Mouse (Mus musculus) liver (tissue): ENCODE measurements around the gene Rpp14.

Experiments used
- DNase-seq: peaks from one replicate; pipeline ENCODE4 v3.0.0-alpha.2; 2020; ENCODE audit warnings: mixed read lengths

Gene Rpp14

GRCm38 (mm10) chr14:8080165-8080679 lies at the start of gene Rpp14:
Gene Rpp14 (plus strand): TSS chr14:8080367.
- peak; percentile 94 for DNase-seq

GRCm38 (mm10) chr14:8030535-8030934 lies 49.6 kb upstream of the Rpp14 start:
- no peak for DNase-seq

DNA sequence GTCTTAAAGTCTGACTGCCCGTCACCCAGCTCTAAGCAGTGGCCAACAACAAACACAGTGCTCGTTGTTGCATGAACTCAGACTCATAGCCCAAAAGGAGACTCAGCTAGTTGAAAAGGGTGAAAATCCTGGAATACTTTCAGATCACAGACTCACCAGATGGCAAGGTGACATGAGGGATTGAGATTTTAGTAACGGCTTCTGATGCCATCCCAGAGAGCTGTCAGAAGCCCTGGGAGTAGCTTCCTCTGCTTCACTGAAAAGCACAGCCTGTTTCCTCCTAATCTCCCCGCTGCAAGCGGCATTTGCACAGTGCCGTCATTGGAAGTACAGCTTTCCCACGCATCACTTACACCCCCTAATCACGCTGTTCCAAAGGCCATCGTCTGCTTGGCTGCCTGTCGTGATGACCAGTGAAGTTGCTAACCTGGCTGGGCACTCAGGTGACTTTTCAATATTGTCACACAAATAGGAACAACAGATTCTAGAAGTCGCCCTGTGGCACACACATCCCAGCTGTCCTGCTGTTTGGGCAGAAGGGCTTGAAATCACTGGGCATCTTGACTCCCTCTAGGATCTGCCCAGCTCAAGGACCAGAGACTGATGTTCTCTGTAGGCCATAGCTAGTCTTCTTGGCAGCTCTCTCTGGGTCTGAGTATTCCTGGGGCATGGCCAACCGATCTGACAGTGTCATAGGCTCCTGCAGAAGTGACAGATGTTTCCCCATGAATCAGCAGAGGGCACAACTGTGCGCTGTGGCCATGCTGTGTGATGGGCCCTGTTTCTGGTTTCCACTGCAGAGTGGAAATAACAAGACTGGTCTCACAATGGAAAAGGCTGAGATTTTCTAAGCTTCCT lies 47.9 kb upstream of the Rpp14 start:
- DNase-seq = no peak

GRCm38 (mm10) chr14:8034561-8034960 lies 45.6 kb upstream of the Rpp14 start:
- DNase-seq = no peak

GRCm38 (mm10) chr14:8035951-8036350 lies 44.2 kb upstream of the Rpp14 start:
- no peak for DNase-seq

DNA sequence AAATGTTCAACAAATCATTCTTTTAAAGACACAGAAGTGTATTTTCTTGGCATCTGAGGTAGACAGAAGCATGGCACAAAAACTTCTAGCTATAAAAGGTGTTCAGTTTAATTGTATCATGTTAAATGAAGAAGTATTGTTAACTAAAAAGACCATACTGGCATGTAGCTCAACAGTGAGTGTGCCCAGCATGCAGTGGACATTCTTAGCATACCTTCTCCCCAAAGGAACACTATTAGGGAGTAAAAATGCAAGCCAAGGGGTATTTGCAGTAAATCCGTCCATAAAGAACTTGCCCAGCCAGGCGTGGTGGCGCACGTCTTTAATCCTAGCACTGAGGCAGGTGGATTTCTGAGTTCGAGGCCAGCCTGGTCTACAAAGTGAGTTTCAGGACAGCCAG lies 43.8 kb upstream of the Rpp14 start:
- DNase-seq = no peak

DNA sequence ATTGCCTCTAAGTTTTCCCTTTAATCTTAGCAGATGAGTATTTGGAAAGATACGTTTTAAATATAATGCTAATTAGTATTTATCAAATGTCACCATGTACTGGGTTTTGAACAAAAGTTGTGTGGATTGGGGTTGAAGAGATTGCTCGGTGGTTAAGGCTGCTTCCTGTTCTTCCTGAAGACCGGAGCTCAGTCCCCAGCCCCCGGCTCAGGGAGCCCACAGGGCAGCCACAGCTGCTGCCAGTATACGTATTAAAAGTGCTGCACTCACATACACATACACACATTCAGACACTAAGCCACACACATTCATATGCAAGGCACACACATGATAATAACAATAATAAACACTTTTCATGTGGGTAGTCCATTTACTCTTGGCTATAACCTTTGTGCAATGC lies 42.0 kb upstream of the Rpp14 start:
- no peak for DNase-seq

GRCm38 (mm10) chr14:8038791-8039448 lies 41.2 kb upstream of the Rpp14 start:
- no peak for DNase-seq

- DNase-seq = no peak
Observed at GRCm38 (mm10) chr14:8040179-8040578, 40.0 kb upstream of the Rpp14 start.

DNA sequence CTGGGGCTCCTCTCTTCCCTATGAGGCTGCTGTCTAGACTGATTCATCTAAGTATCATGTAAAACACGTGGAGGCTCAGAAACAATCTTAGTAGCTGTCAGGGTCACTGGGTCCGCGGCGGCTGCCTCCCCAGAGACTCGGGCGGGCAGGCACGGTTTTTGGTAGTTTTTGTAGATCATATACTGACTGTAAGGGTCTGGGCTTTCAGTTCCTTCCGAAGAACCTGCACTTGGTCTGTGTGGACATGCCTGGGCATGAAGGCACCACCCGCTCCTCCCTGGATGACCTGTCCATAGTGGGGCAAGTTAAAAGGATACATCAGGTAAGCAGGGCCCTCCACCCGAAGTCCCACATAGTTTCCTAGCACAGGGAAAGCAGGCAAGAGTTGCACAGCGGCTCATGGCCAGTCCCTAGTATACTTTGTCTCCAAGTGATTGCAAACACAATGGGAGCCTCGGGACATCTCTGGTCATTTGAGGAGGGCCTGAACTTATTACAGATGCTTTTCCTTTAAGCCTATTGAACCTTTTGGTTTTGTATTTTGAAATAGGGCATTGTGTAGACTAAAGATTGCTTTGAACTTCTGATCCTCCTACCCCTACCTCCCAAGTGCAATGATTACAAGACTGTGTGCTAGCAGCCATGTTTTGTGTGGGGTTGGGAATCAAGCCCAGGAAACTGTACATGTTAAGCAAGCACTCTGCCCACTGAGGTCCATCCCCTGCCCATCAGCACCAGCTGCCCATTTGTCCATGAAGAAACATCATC lies 39.1 kb upstream of the Rpp14 start:
- DNase-seq = no peak

DNA sequence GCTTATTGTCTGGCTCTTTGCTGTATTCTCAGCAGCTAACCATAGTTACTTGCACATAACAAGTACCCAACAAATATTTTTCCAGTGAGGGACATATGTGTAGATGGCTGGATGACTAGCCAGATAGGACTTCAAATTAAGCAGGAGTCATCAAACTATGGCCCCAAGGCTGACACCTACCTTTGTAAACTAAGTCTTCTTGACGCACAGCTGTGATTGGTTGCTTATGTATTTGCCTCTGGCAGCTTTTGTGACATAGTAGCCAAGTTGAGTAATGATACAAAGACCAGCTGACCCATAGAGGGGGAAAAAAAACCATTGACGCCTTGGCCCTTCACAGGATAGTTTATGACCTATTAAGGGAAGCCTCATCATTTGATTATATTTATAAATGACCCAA lies 38.0 kb upstream of the Rpp14 start:
- no peak for DNase-seq

DNA sequence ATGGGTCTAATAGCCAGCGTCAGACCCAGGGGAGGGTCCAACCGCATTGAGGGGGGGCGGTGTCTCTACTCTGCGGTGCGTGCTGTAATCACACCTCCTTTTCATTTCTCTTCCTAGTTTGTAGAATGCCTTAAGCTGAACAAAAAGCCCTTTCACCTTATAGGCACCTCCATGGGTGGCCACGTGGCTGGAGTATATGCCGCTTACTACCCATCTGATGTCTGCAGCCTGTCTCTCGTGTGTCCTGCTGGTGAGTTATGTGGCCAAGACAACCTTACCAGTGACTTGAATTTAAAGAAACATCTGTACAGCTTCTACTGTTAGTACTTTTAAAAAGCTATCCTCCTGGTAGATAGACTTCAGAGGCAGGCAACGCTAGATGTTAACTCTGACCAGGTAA lies 37.6 kb upstream of the Rpp14 start:
- no peak for DNase-seq

DNA sequence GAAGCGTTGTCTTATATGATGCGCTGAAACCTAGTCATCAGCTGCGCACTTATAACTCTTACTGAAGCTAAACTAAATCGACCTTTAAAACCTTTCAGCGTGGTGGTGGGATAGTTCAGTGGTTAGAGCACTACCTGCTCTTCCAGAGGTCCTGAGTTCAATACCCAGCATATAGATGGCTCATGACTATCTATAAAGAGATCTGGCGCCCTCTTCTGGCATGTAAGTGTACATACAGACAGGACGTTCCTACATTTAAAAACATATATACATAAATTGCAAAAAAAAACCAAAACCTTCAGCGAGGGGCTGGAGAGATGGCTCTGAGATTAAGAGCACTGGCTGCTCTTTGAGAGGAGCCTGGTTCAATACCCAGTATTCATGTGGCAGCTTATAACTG lies 35.8 kb upstream of the Rpp14 start:
- no peak for DNase-seq

GRCm38 (mm10) chr14:8044786-8045185 lies 35.4 kb upstream of the Rpp14 start:
- no peak for DNase-seq

DNA sequence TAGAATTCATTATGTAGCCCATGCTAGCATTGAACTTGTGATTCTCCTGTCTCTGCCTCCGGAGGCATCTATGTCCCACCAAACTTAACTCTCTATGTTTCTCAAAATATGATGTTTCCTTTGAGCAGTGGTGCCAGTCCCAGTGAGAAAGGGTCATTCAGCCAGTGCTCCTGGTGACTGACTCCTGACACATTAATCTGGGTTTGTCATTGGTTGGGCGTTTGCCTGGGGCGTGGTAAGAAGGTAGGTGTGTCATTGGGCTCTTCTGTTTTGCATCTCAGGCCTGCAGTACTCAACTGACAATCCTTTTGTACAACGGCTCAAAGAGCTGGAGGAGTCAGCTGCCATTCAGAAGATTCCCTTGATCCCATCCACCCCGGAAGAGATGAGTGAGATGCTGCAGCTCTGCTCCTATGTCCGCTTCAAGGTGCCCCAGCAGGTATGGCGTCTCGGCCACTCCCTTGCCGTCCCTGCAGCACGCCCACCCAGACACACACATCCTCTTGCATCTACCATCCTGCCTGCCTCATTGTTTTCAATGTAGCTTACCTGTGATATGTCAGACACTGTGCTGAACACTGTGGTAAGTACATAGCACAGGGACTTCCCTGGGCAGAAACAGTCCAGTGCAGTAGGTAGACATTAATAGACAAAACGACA lies 34.9 kb upstream of the Rpp14 start:
- no peak for DNase-seq

DNA sequence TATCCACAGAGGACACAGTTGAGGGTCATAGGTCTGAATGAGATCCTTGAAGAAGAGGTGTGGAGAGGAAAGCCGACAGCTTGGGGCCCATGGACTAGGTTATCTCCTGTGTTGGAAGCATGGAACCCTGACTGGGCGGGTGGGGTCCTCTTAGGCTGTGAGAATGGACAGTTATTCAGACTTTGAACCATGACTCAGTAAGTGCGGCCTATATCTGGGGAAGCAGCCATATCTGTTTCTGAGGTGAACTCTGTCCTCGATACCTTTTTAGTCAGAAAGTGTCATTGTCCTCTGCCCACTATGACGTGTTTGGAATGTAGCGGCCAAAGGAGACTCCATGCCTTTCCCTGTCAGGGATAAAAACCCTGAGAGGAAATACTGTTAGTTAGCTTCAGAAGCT lies 33.3 kb upstream of the Rpp14 start:
- no peak for DNase-seq

DNA sequence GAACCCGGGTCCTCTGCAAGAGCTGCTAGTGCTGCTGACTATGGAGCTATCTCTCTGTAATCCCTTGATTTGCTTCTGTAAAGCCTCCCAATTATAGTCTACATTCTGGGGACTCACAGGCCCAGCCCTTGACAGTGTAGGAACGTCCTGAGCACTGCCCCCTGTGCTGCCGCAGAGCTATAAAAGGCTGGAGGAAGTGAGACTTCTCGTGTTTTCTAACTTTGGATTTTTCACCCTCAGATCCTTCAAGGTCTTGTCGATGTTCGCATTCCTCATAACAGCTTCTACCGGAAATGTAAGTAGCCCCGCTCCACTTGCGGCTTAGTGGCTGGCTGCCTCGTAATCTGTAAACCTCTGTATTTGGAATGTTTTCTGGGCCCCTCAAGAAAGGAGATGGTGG lies 30.8 kb upstream of the Rpp14 start:
- no peak for DNase-seq

DNA sequence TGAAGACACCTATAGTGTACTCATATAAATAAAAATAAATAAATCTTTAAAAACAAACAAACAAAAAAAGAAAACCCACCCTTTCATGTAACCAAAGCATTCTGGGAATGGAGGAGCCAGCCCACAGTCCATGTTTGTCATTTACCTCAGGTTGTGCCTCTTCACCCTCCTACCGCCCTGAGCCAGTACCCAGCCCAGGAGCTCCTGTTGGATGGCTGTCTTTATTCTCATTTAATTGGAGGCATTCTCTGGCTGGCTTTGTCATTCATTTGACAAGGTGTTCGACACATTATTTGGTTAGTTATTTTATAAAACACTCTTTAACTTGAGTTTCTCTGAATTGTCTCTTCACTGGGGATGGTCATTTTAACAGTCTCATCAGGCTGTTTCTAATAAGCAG lies 28.3 kb upstream of the Rpp14 start:
- no peak for DNase-seq

DNA sequence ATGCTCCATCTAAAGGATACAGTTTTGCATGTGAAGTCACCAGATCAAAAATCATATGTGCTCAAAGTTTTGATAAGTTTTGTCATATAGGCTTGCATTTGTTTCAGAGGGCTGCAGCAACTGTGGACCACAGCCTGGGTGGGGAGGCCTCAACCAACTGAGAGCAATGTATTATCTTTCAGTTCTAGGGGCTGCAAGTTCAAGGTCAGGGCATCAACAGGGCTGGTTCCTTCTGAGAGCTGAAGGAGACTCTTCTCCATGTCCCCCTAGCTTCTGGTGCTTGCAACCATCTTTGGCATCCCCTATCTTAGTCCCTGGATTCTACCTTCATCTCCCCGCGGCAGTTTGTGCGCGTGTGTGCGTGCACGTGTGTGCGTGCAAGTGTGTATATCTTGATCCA lies 27.5 kb upstream of the Rpp14 start:
- DNase-seq = no peak

- DNase-seq = no peak
Observed at GRCm38 (mm10) chr14:8054310-8055102, 25.7 kb upstream of the Rpp14 start.

DNA sequence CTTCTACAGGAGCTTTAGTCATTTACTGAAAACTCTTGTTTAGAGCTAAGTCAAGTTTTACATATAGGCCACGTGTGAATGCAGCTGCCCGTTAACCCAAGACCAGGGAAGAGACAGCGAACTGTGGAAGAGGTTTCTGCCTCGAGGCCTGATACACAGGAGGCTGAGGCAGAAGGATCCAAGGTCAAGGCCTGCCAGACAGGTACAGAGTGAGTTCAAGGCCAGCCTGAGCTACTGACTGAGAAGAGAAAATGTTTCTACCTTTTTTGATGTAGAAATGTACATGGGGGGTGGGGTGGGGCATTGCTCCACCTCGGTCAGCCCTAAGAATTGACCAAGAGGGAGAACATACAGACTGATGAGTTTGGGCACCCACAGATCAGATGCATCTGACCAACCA lies 24.1 kb upstream of the Rpp14 start:
- DNase-seq = no peak

GRCm38 (mm10) chr14:8059938-8060337 lies 20.2 kb upstream of the Rpp14 start:
- no peak for DNase-seq
